ENCODE assay signal across 8 mouse cellular contexts in the genomic region with DNA sequence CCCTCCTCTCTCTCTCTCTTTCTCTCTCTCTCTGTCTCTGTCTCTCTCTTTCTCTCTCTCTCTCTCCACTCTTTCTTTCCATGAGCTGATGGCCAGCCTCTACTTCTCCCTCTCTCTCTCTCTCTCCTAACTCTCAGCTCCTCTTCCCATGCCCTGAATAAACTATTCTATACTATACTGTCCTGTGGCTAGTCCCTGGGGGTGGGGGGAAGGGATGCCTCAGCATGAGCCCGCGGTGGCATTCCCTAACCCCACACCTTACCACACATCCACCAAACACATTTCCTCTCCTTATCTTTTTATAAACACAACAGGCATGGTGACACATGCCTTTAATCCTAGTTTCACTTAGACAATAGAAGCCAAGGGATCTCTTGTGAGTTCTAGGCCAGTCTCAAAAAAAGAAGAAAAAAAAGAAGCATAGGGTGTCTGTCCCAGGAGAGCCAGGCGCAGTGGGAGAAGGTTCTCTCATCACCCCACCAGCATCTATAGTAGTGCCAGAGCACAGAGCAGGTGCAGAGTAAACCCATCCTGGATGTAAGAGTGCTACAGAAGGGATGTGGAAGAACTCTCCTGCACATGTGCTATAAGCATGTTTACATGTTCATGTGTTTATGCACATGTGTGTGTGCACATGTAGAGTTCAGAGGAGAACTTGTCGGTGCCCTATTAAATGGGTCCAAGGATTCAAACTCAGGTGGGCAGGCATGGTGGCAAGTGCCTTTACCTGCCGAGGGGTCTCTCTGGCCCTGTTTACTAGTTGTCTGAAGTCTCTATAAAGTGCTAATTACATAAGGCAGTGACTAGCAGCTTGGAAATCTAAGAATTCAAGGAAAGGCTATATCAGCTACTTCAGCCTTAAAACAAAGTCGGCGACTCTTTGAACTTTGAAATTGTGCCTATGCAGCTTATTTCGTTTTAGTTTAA. TPM values are rescaled to one million over a fixed set of nuclear protein-coding genes. Genes with fewer than 3 reads are reported as not detected.
A peak's percentile ranks its signal among the peaks of the same experiment; 100 is the strongest.
DNase-seq lines count a peak whose midpoint lies in the region; ATAC-seq and TF ChIP-seq lines count a peak whose summit lies in the region.

No protein-coding gene starts in this region.

- WGBS in kidney, embryonic 15.5 days: 50% methylated on average over 8 of the region's 8 CpGs
- 52% methylated on average over 8 of the region's 8 CpGs for WGBS in hindbrain, embryonic 15.5 days
- WGBS in midbrain, embryonic 15.5 days: 56% methylated on average over 8 of the region's 8 CpGs

- no peak overlapping the region for H3K27ac ChIP-seq in kidney, embryonic 15.5 days
- H3K27ac ChIP-seq in cortical plate, adult 2 months (ENCODE audit: insufficient read depth, low read length): no peak overlapping the region
- H3K27ac ChIP-seq in hindbrain, embryonic 15.5 days (replicated peaks): no peak overlapping the region
- H3K27ac ChIP-seq in midbrain, embryonic 15.5 days: no peak overlapping the region

- ATAC-seq in kidney, embryonic 15.5 days (replicated peaks; ENCODE audit: low FRiP score): peak; percentile 55; the same call in 1 of the 2 replicates
- ATAC-seq in hindbrain, embryonic 15.5 days (ENCODE audit: low FRiP score, low read depth): peak; percentile 55
- ATAC-seq in midbrain, embryonic 15.5 days (replicated peaks): peak; percentile 31; the same call in 1 of the 2 replicates

- H3K36me3 ChIP-seq in kidney, embryonic 15.5 days: peaks cover 30% of the 10 kb centered on the region
- H3K36me3 ChIP-seq in hindbrain, embryonic 15.5 days: peaks cover 25% of the 10 kb centered on the region
- H3K36me3 ChIP-seq in midbrain, embryonic 15.5 days (replicated peaks): peaks cover 5% of the 10 kb centered on the region; the same call in 1 of the 2 replicates

- H3K4me1 ChIP-seq in kidney, embryonic 15.5 days: peaks cover 13% of the 10 kb centered on the region
- H3K4me1 ChIP-seq in cortical plate, adult 2 months (ENCODE audit: control insufficient read depth, insufficient read depth, low read length): peaks cover 3% of the 10 kb centered on the region; the same call in 1 of the 2 replicates
- peaks cover 17% of the 10 kb centered on the region for H3K4me1 ChIP-seq in hindbrain, embryonic 15.5 days (replicated peaks)
- H3K4me1 ChIP-seq in midbrain, embryonic 15.5 days: peaks cover 19% of the 10 kb centered on the region

- H3K9ac ChIP-seq in kidney, embryonic 15.5 days: no peak overlapping the region
- H3K9ac ChIP-seq in hindbrain, embryonic 15.5 days: no peak overlapping the region
- peak overlapping the region; percentile 93; the same call in 1 of the 2 replicates for H3K9ac ChIP-seq in midbrain, embryonic 15.5 days

- no peak for TF ChIP-seq POLR2A in cortical plate, adult 2 months (IDR thresholded peaks at IDR 0.05; ENCODE audit: extremely low read depth, insufficient read depth, low read length)

- TF ChIP-seq CTCF in cortical plate, adult 2 months (IDR thresholded peaks at IDR 0.05; ENCODE audit: extremely low read depth, insufficient read depth, low read length): no peak

- peak overlapping the region; percentile 74 for H3K4me2 ChIP-seq in kidney, embryonic 15.5 days
- H3K4me2 ChIP-seq in hindbrain, embryonic 15.5 days: peak overlapping the region; percentile 66
- peak overlapping the region; percentile 71 for H3K4me2 ChIP-seq in midbrain, embryonic 15.5 days

- DNase-seq in kidney, postnatal 36 days: no peak
- DNase-seq in adrenal gland, adult 2 months: no peak
- no peak for DNase-seq in spleen, postnatal 10 days (ENCODE audit: low spot score in 2 of 2)
- DNase-seq in spleen, postnatal 14 days (ENCODE audit: low spot score in 2 of 2): no peak

- no peaks in the 10 kb centered on the region for H3K9me3 ChIP-seq in kidney, embryonic 15.5 days (replicated peaks)
- H3K9me3 ChIP-seq in hindbrain, embryonic 15.5 days: no peaks in the 10 kb centered on the region
- no peaks in the 10 kb centered on the region for H3K9me3 ChIP-seq in midbrain, embryonic 15.5 days

- peak overlapping the region; percentile 92 for H3K4me3 ChIP-seq in kidney, embryonic 15.5 days (replicated peaks)
- peak overlapping the region; percentile 96; the same call in 1 of the 2 replicates for H3K4me3 ChIP-seq in cortical plate, adult 2 months (ENCODE audit: insufficient read depth, low read length)
- H3K4me3 ChIP-seq in hindbrain, embryonic 15.5 days: peak overlapping the region; percentile 88
- H3K4me3 ChIP-seq in midbrain, embryonic 15.5 days: peak overlapping the region; percentile 78

- no peaks in the 10 kb centered on the region for H3K27me3 ChIP-seq in kidney, embryonic 15.5 days
- no peaks in the 10 kb centered on the region for H3K27me3 ChIP-seq in hindbrain, embryonic 15.5 days
- H3K27me3 ChIP-seq in midbrain, embryonic 15.5 days (replicated peaks): no peaks in the 10 kb centered on the region

RNA-seq across cellular contexts. Expression of gene Ssr2, which starts 3.1 kb away (rescaled TPM):
- 300 and 318 TPM in 2 replicates for polyA plus RNA-seq in kidney, embryonic 15.5 days (2015; fragmentation: Nextera tagmentation; extraction: Ambion mirVana)
- polyA plus RNA-seq in cortical plate, adult 2 months (2012; rRNA removed): 120 and 126 TPM in 2 replicates
- 146 and 149 TPM in 2 replicates for polyA plus RNA-seq in hindbrain, embryonic 15.5 days (2015; fragmentation: Nextera tagmentation; extraction: Ambion mirVana)
- polyA plus RNA-seq in midbrain, embryonic 15.5 days (2015; fragmentation: Nextera tagmentation; extraction: Ambion mirVana): 133 and 143 TPM in 2 replicates
- total RNA-seq in adrenal gland, adult 2 months (2021): 100 to 1,000 TPM; 178 to 218 TPM
- polyA plus RNA-seq in adrenal gland, adult 2 months (2012; rRNA removed): 110 and 151 TPM in 2 replicates

RNA-seq across cellular contexts. Expression of gene Ubqln4, which starts 25.2 kb away (rescaled TPM):
- polyA plus RNA-seq in kidney, embryonic 15.5 days (2015; fragmentation: Nextera tagmentation; extraction: Ambion mirVana): 54.0 and 57.9 TPM in 2 replicates
- polyA plus RNA-seq in cortical plate, adult 2 months (2012; rRNA removed): 103 and 110 TPM in 2 replicates
- 43.6 and 47.7 TPM in 2 replicates for polyA plus RNA-seq in hindbrain, embryonic 15.5 days (2015; fragmentation: Nextera tagmentation; extraction: Ambion mirVana)
- 45.9 and 48.0 TPM in 2 replicates for polyA plus RNA-seq in midbrain, embryonic 15.5 days (2015; fragmentation: Nextera tagmentation; extraction: Ambion mirVana)
- 100 to 1,000 TPM in 1 of 2 experiments, 10 to 100 TPM in 1; 61.1 to 100 TPM for total RNA-seq in adrenal gland, adult 2 months (2021)
- polyA plus RNA-seq in adrenal gland, adult 2 months (2012; rRNA removed): 77.9 and 96.2 TPM in 2 replicates

RNA-seq across cellular contexts. Expression of gene Lamtor2, which starts 25.9 kb away (rescaled TPM):
- polyA plus RNA-seq in kidney, embryonic 15.5 days (2015; fragmentation: Nextera tagmentation; extraction: Ambion mirVana): 167 and 173 TPM in 2 replicates
- 126 and 133 TPM in 2 replicates for polyA plus RNA-seq in cortical plate, adult 2 months (2012; rRNA removed)
- 201 and 205 TPM in 2 replicates for polyA plus RNA-seq in hindbrain, embryonic 15.5 days (2015; fragmentation: Nextera tagmentation; extraction: Ambion mirVana)
- 206 and 232 TPM in 2 replicates for polyA plus RNA-seq in midbrain, embryonic 15.5 days (2015; fragmentation: Nextera tagmentation; extraction: Ambion mirVana)
- 100 to 1,000 TPM; 153 to 154 TPM for total RNA-seq in adrenal gland, adult 2 months (2021)
- 107 and 117 TPM in 2 replicates for polyA plus RNA-seq in adrenal gland, adult 2 months (2012; rRNA removed)

RNA-seq across cellular contexts. Expression of gene Arhgef2, which starts 27.0 kb away (rescaled TPM):
- 99.8 and 104 TPM in 2 replicates for polyA plus RNA-seq in kidney, embryonic 15.5 days (2015; fragmentation: Nextera tagmentation; extraction: Ambion mirVana)
- polyA plus RNA-seq in cortical plate, adult 2 months (2012; rRNA removed): 220 and 224 TPM in 2 replicates
- polyA plus RNA-seq in hindbrain, embryonic 15.5 days (2015; fragmentation: Nextera tagmentation; extraction: Ambion mirVana): 121 and 129 TPM in 2 replicates
- 138 and 145 TPM in 2 replicates for polyA plus RNA-seq in midbrain, embryonic 15.5 days (2015; fragmentation: Nextera tagmentation; extraction: Ambion mirVana)
- total RNA-seq in adrenal gland, adult 2 months (2021): 10 to 100 TPM; 26.3 to 33.3 TPM
- 35.9 and 37.5 TPM in 2 replicates for polyA plus RNA-seq in adrenal gland, adult 2 months (2012; rRNA removed)

RNA-seq across cellular contexts. Expression of gene Rab25, which starts 30.7 kb away (rescaled TPM):
- polyA plus RNA-seq in kidney, embryonic 15.5 days (2015; fragmentation: Nextera tagmentation; extraction: Ambion mirVana): 15.1 and 17.4 TPM in 2 replicates
- 0.13 and 0.36 TPM in 2 replicates for polyA plus RNA-seq in cortical plate, adult 2 months (2012; rRNA removed)
- 0.23 TPM in 1 of 2 replicates, not detected in the other for polyA plus RNA-seq in hindbrain, embryonic 15.5 days (2015; fragmentation: Nextera tagmentation; extraction: Ambion mirVana)
- polyA plus RNA-seq in midbrain, embryonic 15.5 days (2015; fragmentation: Nextera tagmentation; extraction: Ambion mirVana): 0.41 and 1.3 TPM in 2 replicates
- total RNA-seq in adrenal gland, adult 2 months (2021): not detected
- 0.09 and 0.10 TPM in 2 replicates for polyA plus RNA-seq in adrenal gland, adult 2 months (2012; rRNA removed)
